Mouse (Mus musculus): ENCODE measurements around the gene Tmco4. TPM values are rescaled to one million over a fixed set of nuclear protein-coding genes. Genes with fewer than 3 reads are reported as not detected.

The Tmco4 gene
- polyA plus RNA-seq, 1 experiment from 2014 or later = 1.3 TPM

- ATAC-seq (ENCODE audit: low FRiP score) (no peak), DNase-seq (ENCODE audit: low spot score) (no peak)
- H3K4me1 ChIP-seq (replicated peaks; ENCODE audit: control insufficient read depth, insufficient read depth, low read length) = 0 out of 2 replicates have a peak, but pooled peaks cover 6% of the 10 kb centered on the region
- H3K4me2 ChIP-seq (replicated peaks) = peak overlapping the region; percentile 72
- WGBS = 18% methylated on average over 5 of the region's 5 CpGs
- H3K36me3 ChIP-seq (replicated peaks; ENCODE audit: control insufficient read depth, insufficient read depth) = no peaks in the 10 kb centered on the region
- peak overlapping the region; percentile 55 for H3K4me3 ChIP-seq (replicated peaks; ENCODE audit: low read length)
- no peaks in the 10 kb centered on the region for H3K9me3 ChIP-seq (ENCODE audit: control insufficient read depth, low read length)
- 0 out of 2 replicates have a peak overlapping the region, but pooled peaks have one; percentile 67 for H3K9ac ChIP-seq
- H3K27ac ChIP-seq = no peak overlapping the region
- peaks cover 58% of the 10 kb centered on the region for H3K27me3 ChIP-seq (ENCODE audit: control insufficient read depth, insufficient read depth, low read length)
Measured at GRCm38 (mm10) chr4:139075915-139076314, 103.2 kb downstream of the Tmco4 start.

- no peaks in the 10 kb centered on the region for H3K9me3 ChIP-seq (ENCODE audit: control insufficient read depth, low read length)
- H3K4me1 ChIP-seq (replicated peaks; ENCODE audit: control insufficient read depth, insufficient read depth, low read length) = peaks cover 27% of the 10 kb centered on the region
- DNase-seq (ENCODE audit: low spot score) = no peak
- H3K9ac ChIP-seq = no peak overlapping the region
- no peak for ATAC-seq (ENCODE audit: low FRiP score)
- H3K4me3 ChIP-seq (replicated peaks; ENCODE audit: low read length) = no peak overlapping the region
- H3K4me2 ChIP-seq (replicated peaks) = no peak overlapping the region
- H3K27ac ChIP-seq = no peak overlapping the region
- H3K27me3 ChIP-seq (ENCODE audit: control insufficient read depth, insufficient read depth, low read length) = peaks cover 41% of the 10 kb centered on the region
- no peaks in the 10 kb centered on the region for H3K36me3 ChIP-seq (replicated peaks; ENCODE audit: control insufficient read depth, insufficient read depth)
- 36% methylated on average over 2 of the region's 2 CpGs for WGBS
Measured at GRCm38 (mm10) chr4:139078313-139078712, 105.6 kb downstream of the Tmco4 start.

- Histone ChIP-seq H3K4me3 (replicated peaks; ENCODE audit: low read length) (no peak overlapping the region), H3K27ac (no peak overlapping the region), H3K27me3 (ENCODE audit: control insufficient read depth, insufficient read depth, low read length) (peaks cover 37% of the 10 kb centered on the region), H3K9me3 (ENCODE audit: control insufficient read depth, low read length) (no peaks in the 10 kb centered on the region), H3K9ac (no peak overlapping the region), H3K4me1 (replicated peaks; ENCODE audit: control insufficient read depth, insufficient read depth, low read length) (peaks cover 31% of the 10 kb centered on the region), H3K36me3 (replicated peaks; ENCODE audit: control insufficient read depth, insufficient read depth) (no peaks in the 10 kb centered on the region), H3K4me2 (replicated peaks) (no peak overlapping the region)
- no peak for ATAC-seq (ENCODE audit: low FRiP score)
- WGBS = 20% methylated on average over 4 of the region's 4 CpGs
- no peak for DNase-seq (ENCODE audit: low spot score)
Measured at GRCm38 (mm10) chr4:139078726-139079125, 106.0 kb downstream of the Tmco4 start.

- Histone ChIP-seq H3K4me1 (replicated peaks; ENCODE audit: control insufficient read depth, insufficient read depth, low read length) (peaks cover 31% of the 10 kb centered on the region), H3K27me3 (ENCODE audit: control insufficient read depth, insufficient read depth, low read length) (peaks cover 30% of the 10 kb centered on the region), H3K36me3 (replicated peaks; ENCODE audit: control insufficient read depth, insufficient read depth) (no peaks in the 10 kb centered on the region), H3K9ac (no peak overlapping the region), H3K27ac (no peak overlapping the region), H3K9me3 (ENCODE audit: control insufficient read depth, low read length) (no peaks in the 10 kb centered on the region), H3K4me3 (replicated peaks; ENCODE audit: low read length) (no peak overlapping the region), H3K4me2 (replicated peaks) (no peak overlapping the region)
- no peak for ATAC-seq (ENCODE audit: low FRiP score)
- DNase-seq (ENCODE audit: low spot score) = no peak
- 66% methylated on average over 11 of the region's 11 CpGs for WGBS
Measured at GRCm38 (mm10) chr4:139079439-139079838, 106.8 kb downstream of the Tmco4 start.

GRCm38 (mm10) chr4:139080259-139080658, 107.6 kb downstream of the Tmco4 start:
- ATAC-seq (ENCODE audit: low FRiP score) = no peak
- no peak for DNase-seq (ENCODE audit: low spot score)
- H3K4me3 ChIP-seq (replicated peaks; ENCODE audit: low read length) = no peak overlapping the region
- H3K36me3 ChIP-seq (replicated peaks; ENCODE audit: control insufficient read depth, insufficient read depth) = no peaks in the 10 kb centered on the region
- no peak overlapping the region for H3K27ac ChIP-seq
- no peak overlapping the region for H3K9ac ChIP-seq
- H3K4me2 ChIP-seq (replicated peaks) = no peak overlapping the region
- H3K27me3 ChIP-seq (ENCODE audit: control insufficient read depth, insufficient read depth, low read length) = peaks cover 22% of the 10 kb centered on the region
- H3K9me3 ChIP-seq (ENCODE audit: control insufficient read depth, low read length) = no peaks in the 10 kb centered on the region
- peaks cover 26% of the 10 kb centered on the region for H3K4me1 ChIP-seq (replicated peaks; ENCODE audit: control insufficient read depth, insufficient read depth, low read length)
- WGBS = 94% methylated on average over 7 of the region's 7 CpGs

- Histone ChIP-seq H3K9me3 (ENCODE audit: control insufficient read depth, low read length) (no peaks in the 10 kb centered on the region), H3K36me3 (replicated peaks; ENCODE audit: control insufficient read depth, insufficient read depth) (no peaks in the 10 kb centered on the region), H3K9ac (no peak overlapping the region), H3K27me3 (ENCODE audit: control insufficient read depth, insufficient read depth, low read length) (peaks cover 11% of the 10 kb centered on the region), H3K4me3 (replicated peaks; ENCODE audit: low read length) (no peak overlapping the region), H3K4me2 (replicated peaks) (no peak overlapping the region), H3K4me1 (replicated peaks; ENCODE audit: control insufficient read depth, insufficient read depth, low read length) (peaks cover 25% of the 10 kb centered on the region), H3K27ac (no peak overlapping the region)
- DNase-seq (ENCODE audit: low spot score) (no peak), ATAC-seq (ENCODE audit: low FRiP score) (no peak)
- WGBS = 56% methylated on average over 18 of the region's 18 CpGs
Measured at GRCm38 (mm10) chr4:139081270-139081931, 108.7 kb downstream of the Tmco4 start.

- Histone ChIP-seq H3K4me2 (replicated peaks) (peak overlapping the region; percentile 33), H3K27me3 (ENCODE audit: control insufficient read depth, insufficient read depth, low read length) (no peaks in the 10 kb centered on the region), H3K9ac (no peak overlapping the region; the same call in 1 of the 2 replicates), H3K4me1 (replicated peaks; ENCODE audit: control insufficient read depth, insufficient read depth, low read length) (peaks cover 25% of the 10 kb centered on the region), H3K9me3 (ENCODE audit: control insufficient read depth, low read length) (no peaks in the 10 kb centered on the region), H3K27ac (no peak overlapping the region), H3K4me3 (replicated peaks; ENCODE audit: low read length) (no peak overlapping the region), H3K36me3 (replicated peaks; ENCODE audit: control insufficient read depth, insufficient read depth) (no peaks in the 10 kb centered on the region)
- 17% methylated on average over 12 of the region's 12 CpGs for WGBS
- DNase-seq (ENCODE audit: low spot score) (peak; percentile 77), ATAC-seq (ENCODE audit: low FRiP score) (peak; percentile 59)
Measured at GRCm38 (mm10) chr4:139082790-139083564, 110.3 kb downstream of the Tmco4 start.

- H3K4me3 ChIP-seq (replicated peaks; ENCODE audit: low read length) = no peak overlapping the region
- H3K4me2 ChIP-seq (replicated peaks) = no peak overlapping the region
- no peaks in the 10 kb centered on the region for H3K9me3 ChIP-seq (ENCODE audit: control insufficient read depth, low read length)
- DNase-seq (ENCODE audit: low spot score) (no peak), ATAC-seq (ENCODE audit: low FRiP score) (no peak)
- 76% methylated on average over 11 of the region's 11 CpGs for WGBS
- H3K27me3 ChIP-seq (ENCODE audit: control insufficient read depth, insufficient read depth, low read length) = peaks cover 9% of the 10 kb centered on the region; the same call in 1 of the 2 replicates
- H3K36me3 ChIP-seq (replicated peaks; ENCODE audit: control insufficient read depth, insufficient read depth) = no peaks in the 10 kb centered on the region
- H3K27ac ChIP-seq = no peak overlapping the region
- H3K4me1 ChIP-seq (replicated peaks; ENCODE audit: control insufficient read depth, insufficient read depth, low read length) = peaks cover 25% of the 10 kb centered on the region
- no peak overlapping the region for H3K9ac ChIP-seq
Measured at GRCm38 (mm10) chr4:139085337-139085736, 112.6 kb downstream of the Tmco4 start.

GRCm38 (mm10) chr4:139086037-139086436, 113.3 kb downstream of the Tmco4 start:
- peaks cover 16% of the 10 kb centered on the region for H3K27me3 ChIP-seq (ENCODE audit: control insufficient read depth, insufficient read depth, low read length)
- no peaks in the 10 kb centered on the region for H3K36me3 ChIP-seq (replicated peaks; ENCODE audit: control insufficient read depth, insufficient read depth)
- no peak overlapping the region for H3K4me2 ChIP-seq (replicated peaks)
- no peak overlapping the region for H3K27ac ChIP-seq
- peaks cover 25% of the 10 kb centered on the region for H3K4me1 ChIP-seq (replicated peaks; ENCODE audit: control insufficient read depth, insufficient read depth, low read length)
- no peak overlapping the region for H3K4me3 ChIP-seq (replicated peaks; ENCODE audit: low read length)
- DNase-seq (ENCODE audit: low spot score) (peak; percentile 96), ATAC-seq (ENCODE audit: low FRiP score) (0 out of 2 replicates have a peak, but pooled peaks have one; percentile 31)
- H3K9me3 ChIP-seq (ENCODE audit: control insufficient read depth, low read length) = no peaks in the 10 kb centered on the region
- 21% methylated on average over 5 of the region's 5 CpGs for WGBS
- no peak overlapping the region for H3K9ac ChIP-seq
